Mouse (Mus musculus): ENCODE results near the gene Cenpt.
A peak's percentile ranks its signal among the peaks of the same experiment; 100 is the strongest.
"Not testable (repeated sequence)": the region's sequence is repeated elsewhere in the genome, so short reads cannot be mapped to it uniquely, and the experiment has no call there.

Cenpt gene

DNA sequence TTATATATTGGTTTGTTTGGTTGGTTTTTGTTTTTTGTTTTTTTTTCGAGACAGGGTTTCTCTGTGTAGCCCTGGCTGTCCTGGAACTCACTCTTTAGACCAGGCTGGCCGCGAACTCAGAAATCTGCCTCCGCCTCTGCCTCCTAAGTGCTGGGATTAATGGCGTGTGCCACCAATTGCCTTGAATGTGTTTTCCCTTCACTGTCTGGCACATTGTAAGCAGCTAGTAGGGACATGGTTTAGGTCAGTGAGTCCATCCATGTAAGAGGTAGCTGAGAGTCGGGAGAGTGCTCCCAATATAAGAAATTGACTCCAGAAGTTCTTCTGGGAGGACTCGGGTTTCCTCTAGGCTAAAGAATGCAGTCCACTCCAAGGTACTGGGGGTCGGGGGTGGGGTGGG, 1.2 kb upstream of the Cenpt start:
- DNase-seq (ENCODE audit: low read depth, low spot score): no peak

DNA sequence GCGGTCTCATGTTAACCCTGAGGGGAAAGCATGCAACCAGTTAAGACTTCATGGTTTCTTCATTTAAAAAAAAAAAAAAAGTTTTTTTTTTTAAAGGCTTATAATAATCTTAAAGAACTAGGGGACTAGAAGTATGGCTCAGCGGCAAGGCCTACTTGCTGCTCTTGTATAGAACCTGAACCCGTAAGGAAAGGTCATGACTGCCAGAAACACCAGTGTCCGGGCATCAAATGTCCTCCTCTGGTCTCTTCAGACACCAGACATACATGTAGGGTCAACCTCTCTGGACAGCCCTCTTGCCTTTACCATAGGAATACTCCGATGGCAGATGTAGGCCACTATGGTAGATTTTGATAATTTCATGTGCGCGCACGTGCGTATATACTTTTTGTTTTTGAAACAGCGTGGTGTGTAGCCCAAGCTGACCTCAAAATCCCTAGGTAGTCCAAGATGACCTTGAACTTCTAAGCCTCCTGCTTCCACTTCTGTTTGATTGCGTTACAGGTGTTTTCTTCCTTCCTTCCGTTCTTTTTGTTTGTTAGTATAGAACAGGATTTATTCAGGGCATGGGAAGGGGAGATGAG, 840 bp downstream of the Cenpt start:
- DNase-seq (ENCODE audit: low read depth, low spot score): no peak

DNA sequence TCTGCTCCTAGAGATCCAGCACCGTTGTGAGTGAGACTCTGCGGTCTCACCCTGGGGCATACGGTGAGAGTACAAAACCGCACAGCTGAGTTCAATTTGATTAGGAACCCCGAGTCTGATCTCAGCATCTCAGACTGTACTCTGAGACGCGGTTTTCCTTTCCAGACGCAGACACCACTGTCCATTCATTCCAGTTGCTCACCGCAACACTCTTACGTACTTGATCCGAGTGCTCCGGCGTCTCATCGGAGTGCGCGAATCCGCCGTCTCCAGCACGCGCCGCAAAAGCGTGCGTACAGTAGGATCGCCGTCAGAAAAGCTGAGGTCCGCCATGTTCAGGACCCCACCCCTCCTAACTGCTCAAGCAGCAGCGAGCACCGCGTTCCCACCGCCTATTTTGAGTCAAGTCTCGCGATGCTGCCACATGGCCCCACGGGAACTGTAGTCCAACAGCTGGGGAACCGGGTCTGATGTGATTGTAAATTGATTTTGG, 1.4 kb downstream of the Cenpt start:
- peak; percentile 78 for DNase-seq (ENCODE audit: low read depth, low spot score)

DNA sequence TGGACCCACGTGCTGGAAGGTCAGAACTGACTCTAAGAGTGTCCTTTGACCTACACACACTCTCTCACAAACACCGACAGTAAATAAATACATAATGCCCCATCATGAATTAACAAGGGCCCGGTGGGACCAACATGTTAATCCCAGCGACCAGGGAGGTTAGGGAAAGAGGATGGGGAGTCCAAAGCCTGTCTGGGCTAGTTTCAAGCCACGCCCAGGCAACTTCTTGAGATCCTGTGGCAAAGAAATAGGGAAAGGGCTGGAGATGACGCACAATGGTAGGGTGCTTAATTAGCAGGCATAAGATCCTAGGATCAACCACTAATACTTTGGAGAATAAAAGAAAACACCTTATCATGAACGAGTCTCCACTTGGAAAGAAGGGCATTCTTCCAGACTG, 2.5 kb downstream of the Cenpt start:
- no peak for DNase-seq (ENCODE audit: low read depth, low spot score)

DNA sequence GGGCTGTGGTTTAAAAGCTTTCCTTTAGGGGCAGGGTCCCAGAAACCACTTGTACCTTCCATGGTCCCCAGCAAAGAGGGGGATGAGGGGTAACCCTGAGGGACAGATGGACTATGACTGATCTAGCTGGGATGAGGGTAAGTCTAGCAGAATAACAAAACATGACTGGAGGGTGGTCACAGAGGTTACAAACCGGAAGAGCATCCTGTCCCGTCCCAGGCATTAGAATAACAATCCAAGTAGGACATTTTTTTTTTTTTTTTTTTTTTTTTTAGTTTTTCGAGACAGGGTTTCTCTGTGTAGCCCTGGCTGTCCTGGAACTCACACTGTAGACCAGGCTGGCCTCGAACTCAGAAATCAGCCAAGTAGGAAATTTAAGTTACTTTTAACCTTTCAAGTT, 3.1 kb downstream of the Cenpt start:
- DNase-seq (ENCODE audit: low read depth, low spot score): no peak

- DNase-seq (ENCODE audit: low read depth, low spot score): no peak
Measured at GRCm38 (mm10) chr8:105846678-105847077, 6.4 kb downstream of the Cenpt start.

DNA sequence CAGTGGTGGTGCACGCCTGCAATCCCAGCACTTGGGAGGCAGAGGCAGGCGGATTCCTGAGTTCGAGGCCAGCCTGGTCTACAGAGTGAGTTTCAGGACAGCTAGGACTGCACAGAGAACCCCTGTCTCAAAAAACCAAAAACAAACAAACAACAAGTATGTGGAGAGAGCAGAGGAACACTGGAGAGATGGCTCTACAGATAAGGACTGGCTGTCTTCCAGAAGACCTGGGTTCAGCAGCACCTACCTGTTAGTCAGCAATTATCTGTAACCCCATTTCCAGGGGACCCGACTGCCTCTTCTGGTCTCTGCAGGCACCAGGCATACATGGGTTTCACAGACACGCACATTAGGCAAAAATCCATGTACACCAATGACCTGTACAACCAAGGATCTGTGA, 13.9 kb downstream of the Cenpt start:
- DNase-seq (ENCODE audit: low read depth, low spot score): no peak

DNA sequence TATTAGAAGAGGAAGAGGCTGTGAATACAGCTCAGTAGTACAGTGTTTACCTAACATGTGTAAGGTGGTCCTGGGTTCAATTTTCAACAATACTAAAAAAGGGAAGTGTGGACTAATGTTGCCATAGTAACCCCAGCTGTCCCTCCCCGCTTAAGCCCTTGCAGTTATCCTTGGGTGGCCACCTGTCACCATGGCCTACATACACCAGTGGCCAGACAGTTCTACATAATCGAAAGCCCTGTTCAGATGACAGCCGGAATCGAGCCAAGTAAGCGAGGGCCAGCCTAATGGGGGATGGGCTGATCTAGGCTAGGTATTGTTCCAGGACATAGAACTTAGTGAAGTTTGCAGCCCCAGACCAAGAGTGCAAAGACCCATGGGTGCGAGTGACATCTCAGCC, 16.1 kb downstream of the Cenpt start:
- no peak for DNase-seq (ENCODE audit: low read depth, low spot score)

DNA sequence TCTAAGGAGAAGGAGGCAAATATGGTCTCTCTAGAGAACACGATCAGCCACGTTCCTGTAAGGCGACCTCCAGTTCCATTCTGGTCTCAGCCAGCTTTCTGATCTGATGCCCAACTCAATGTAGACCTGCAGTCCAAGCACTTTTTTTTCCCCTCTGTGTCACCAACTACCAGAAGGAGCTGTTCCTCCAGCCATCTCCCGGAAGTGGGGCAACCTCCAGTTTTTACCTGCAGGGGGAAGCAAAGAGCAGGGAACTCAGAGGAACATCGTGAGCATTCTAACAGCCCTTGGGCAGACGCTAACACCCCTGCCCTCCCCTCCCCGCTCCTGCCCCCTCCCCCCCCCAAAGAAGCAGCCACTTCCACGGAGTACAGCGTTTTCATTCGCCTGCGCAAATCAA, 17.8 kb downstream of the Cenpt start:
- DNase-seq (ENCODE audit: low read depth, low spot score): no peak

DNA sequence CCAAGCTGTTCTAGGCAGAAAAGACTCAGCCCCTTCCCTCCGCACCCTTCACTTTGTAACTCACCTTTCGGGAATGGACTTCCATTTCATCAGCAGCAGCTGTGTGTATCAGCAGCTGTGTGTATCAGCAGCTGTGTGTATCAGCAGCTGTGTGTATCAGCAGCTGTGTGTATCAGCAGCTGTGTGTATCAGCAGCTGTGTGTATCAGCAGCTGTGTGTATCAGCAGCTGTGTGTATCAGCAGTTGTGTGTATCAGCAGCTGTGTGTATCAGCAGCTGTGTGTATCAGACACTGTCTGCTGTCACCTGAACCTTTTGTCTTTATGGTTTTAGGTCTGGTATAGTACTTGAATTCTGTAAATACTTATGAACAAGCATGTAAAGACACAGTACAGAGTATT, 19.3 kb downstream of the Cenpt start:
- DNase-seq (ENCODE audit: low read depth, low spot score): not testable (repeated sequence)

GRCm38 (mm10) chr8:105826861-105827848, 25.9 kb downstream of the Cenpt start, which contains the start of the genes Ranbp10 and Tsnaxip1:
Gene Ranbp10, minus strand, starts transcription at chr8:105827350.
Gene Tsnaxip1, plus strand, starts transcription at chr8:105827731.
- peak; percentile 98 for DNase-seq (ENCODE audit: low read depth, low spot score)

DNA sequence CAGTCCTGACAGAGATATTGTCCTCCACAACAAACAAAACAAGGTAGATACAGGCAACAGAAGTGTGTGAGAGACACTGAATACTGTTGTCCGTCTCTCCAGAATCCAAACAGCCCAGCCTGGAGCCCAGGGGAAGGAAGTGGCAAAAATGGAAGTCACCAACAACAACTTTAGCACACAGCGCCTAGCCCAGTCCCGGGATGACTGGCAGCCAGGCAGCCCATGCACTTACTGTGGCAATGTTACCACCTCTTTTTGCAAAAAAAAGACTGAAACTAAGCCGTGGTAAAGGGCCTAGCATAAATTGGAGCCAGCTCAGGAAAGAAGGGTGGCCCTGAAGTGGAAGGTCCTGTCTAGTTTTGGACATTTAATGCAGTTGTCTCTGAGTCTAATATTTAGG, 26.7 kb downstream of the Cenpt start:
- DNase-seq (ENCODE audit: low read depth, low spot score): no peak

- no peak for DNase-seq (ENCODE audit: low read depth, low spot score)
Measured at GRCm38 (mm10) chr8:105825506-105825905, 27.6 kb downstream of the Cenpt start.

GRCm38 (mm10) chr8:105820925-105821324, 32.2 kb downstream of the Cenpt start:
- DNase-seq (ENCODE audit: low read depth, low spot score): peak; percentile 93

- no peak for DNase-seq (ENCODE audit: low read depth, low spot score)
Measured at GRCm38 (mm10) chr8:105819659-105820058, 33.4 kb downstream of the Cenpt start.

GRCm38 (mm10) chr8:105813241-105813640, 39.8 kb downstream of the Cenpt start:
- no peak for DNase-seq (ENCODE audit: low read depth, low spot score)

DNA sequence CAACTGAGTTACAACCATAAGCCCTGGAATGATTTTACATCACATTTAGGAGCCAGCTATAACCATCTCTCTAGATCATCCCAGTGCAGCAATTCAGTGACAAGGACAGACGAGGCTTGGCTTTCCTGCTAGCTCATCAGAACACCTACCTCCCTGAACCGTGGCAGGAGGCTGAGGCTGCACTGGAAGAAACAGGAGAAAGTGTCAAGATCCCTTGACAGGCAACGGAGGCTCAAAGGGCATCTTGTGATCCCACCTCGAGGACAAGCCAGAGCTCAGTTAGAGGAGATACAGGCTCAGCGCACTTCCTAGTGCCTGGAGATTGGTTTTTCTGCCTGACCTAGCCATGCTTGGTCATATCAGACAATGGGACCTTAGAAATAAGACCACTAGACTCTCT, 40.6 kb downstream of the Cenpt start:
- no peak for DNase-seq (ENCODE audit: low read depth, low spot score)

DNA sequence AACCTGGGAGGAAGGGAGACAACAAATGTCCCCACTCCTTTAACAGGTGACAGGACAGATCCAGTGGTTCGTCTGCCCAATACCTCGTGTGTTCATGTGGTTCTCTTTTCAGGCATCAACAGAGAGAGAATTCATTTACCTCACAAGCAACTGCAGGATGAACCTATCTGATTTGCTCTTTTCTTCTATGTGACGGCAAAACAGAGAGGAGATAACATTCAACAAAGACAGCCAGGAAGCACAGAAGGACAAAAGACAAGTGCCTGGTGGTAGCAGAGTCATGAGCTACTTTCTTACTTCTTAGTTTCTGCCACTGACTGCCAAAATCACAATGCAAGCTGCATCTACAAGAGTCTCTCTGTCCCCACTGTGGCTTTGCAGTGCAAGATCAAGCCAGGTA, 41.5 kb downstream of the Cenpt start:
- DNase-seq (ENCODE audit: low read depth, low spot score): no peak

DNA sequence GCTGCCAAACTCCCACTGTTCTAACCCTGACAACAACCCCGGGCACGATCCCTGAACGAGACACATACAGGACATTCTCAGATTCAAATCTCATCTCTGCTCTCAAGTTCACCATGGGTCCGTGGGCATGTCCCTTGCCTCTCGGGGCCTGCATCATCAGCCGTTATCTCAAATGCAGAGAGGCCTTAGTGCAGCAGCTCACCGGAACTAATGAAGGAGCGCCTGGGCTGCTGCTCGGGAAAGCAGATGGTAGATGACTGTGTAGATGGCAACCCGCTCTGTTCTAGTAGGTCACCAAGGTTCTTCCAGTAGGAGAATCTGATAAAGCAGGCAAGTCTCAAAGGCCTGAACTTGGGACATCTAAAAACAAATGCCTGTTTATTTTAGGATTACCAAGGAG, 42.0 kb downstream of the Cenpt start:
- no peak for DNase-seq (ENCODE audit: low read depth, low spot score)

DNA sequence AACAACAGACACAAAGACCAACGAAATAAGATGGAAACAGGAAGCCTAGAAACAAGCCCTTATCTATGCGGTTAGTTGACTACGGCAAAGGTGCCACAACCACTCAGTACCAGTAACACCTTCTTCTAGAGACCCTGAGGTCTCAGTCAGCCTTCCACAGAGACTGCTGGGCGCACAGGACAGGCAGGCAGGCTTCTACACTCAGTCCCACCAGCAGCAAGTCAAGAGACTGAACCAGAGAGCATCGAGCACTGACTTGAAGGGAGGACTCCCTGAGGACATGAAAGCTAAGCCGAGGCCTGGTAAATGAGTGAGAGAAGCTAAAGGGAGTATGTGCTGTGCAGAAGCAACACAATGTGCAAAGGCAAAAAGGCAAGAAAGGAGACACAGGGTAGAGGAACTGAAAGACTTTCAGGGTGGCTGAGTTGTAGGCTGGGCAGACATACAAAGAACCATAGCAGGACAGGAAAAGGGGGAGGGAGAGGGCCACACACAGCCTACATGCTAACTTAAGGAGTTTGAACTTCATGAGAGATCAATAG, 42.8 kb downstream of the Cenpt start:
- DNase-seq (ENCODE audit: low read depth, low spot score): no peak

GRCm38 (mm10) chr8:105808480-105808879, 44.6 kb downstream of the Cenpt start:
- no peak for DNase-seq (ENCODE audit: low read depth, low spot score)

DNA sequence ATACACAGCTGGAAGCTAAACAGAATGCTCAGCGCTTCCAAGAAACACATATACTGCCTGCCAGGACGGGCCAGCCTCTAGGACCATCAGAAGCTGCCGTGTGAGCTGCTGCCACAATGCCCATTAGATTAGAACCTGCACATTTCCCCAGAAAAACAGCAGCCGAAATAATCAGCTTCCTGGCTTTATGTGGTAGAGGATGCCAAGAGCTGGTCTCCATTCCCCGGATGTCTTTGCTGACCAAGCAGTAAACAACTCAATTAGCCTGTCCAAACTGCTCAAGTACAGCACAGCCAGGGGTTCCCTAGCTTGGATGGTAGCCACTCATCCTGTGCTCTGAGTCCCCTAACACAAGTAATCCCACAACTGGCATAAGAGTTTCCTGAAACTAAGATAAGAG, 45.3 kb downstream of the Cenpt start:
- no peak for DNase-seq (ENCODE audit: low read depth, low spot score)

- DNase-seq (ENCODE audit: low read depth, low spot score): no peak
Measured at GRCm38 (mm10) chr8:105805964-105806363, 47.1 kb downstream of the Cenpt start.
